Mouse (Mus musculus) C2C12 (cell line): ENCODE results near the gene Cdk1. TPM values are rescaled to one million over a fixed set of nuclear protein-coding genes. Genes with fewer than 3 reads are reported as not detected.
A peak's percentile ranks its signal among the peaks of the same experiment; 100 is the strongest.
"Not testable (repeated sequence)": the region's sequence is repeated elsewhere in the genome, so short reads cannot be mapped to it uniquely, and the experiment has no call there.

Experiments used
- H3K27me3 ChIP-seq: one replicate; pipeline ENCODE4 v1.6.1; 2011; ENCODE audit not compliant: control insufficient read depth, insufficient read depth, insufficient read length
- H3K36me3 ChIP-seq: one replicate; pipeline ENCODE4 v1.6.1; 2011; ENCODE audit not compliant: control insufficient read depth, insufficient read depth
- H3K4me3 ChIP-seq: one replicate; pipeline ENCODE4 v1.5.1; 2011; ENCODE audit warnings: mild to moderate bottlenecking, control low read depth; ENCODE audit not compliant: poor library complexity, insufficient read depth, severe bottlenecking
- H3K79me2 ChIP-seq: one replicate; pipeline ENCODE4 v1.6.1; 2011; ENCODE audit not compliant: control insufficient read depth, insufficient read depth
- H3K79me3 ChIP-seq: one replicate; pipeline ENCODE4 v1.6.1; 2011; ENCODE audit warnings: low read depth, control low read depth
- H3ac ChIP-seq: one replicate; pipeline ENCODE3; 2011; ENCODE audit warnings: low read depth; ENCODE audit not compliant: control insufficient read depth, insufficient read length
- CEBPB ChIP-seq: IDR thresholded peaks from one replicate; pipeline ENCODE4 v1.6.1; 2011; ENCODE audit warnings: low read depth, mild to moderate bottlenecking, control low read depth, moderate library complexity
- CTCF ChIP-seq: IDR thresholded peaks from one replicate; pipeline ENCODE4 v1.5.1; 2011; ENCODE audit not compliant: control insufficient read depth, insufficient read depth, insufficient read length
- FOSL1 ChIP-seq: IDR thresholded peaks from one replicate; pipeline ENCODE4 v1.8.0; 2011; ENCODE audit warnings: mild to moderate bottlenecking, low read length; ENCODE audit not compliant: poor library complexity, insufficient read depth, severe bottlenecking
- MAX ChIP-seq: IDR thresholded peaks from one replicate; pipeline ENCODE4 v1.6.1; 2011; ENCODE audit warnings: mild to moderate bottlenecking, control low read depth
- MYOD1 ChIP-seq: IDR thresholded peaks from one replicate; pipeline ENCODE4 v1.6.1; 2011; ENCODE audit warnings: low read depth; ENCODE audit not compliant: control insufficient read depth, insufficient read length
- MYOG ChIP-seq: IDR thresholded peaks from one replicate; pipeline ENCODE4 v1.6.1; 2011; ENCODE audit not compliant: control insufficient read depth, insufficient read length; ENCODE audit errors: extremely low read depth
- USF1 ChIP-seq: IDR thresholded peaks from one replicate; pipeline ENCODE4 v1.6.1; 2011; ENCODE audit warnings: low read depth, mild to moderate bottlenecking, control low read depth, moderate library complexity
- polyA plus RNA-seq: library from polyadenylated mRNA; unstranded; fragments of >200 nt; fragmentation: generic; extraction: Trizol; gene quantifications from one replicate; pipeline ENCODE4 v1.2.1, GENCODE M21; 2012; ENCODE audit warnings: missing spikeins

Cdk1 gene
- polyA plus RNA-seq, 1 experiment = 374 TPM

- H3K79me2 ChIP-seq = peaks cover 47% of the 10 kb centered on the region
- peak; percentile 3 for TF ChIP-seq MAX
- peaks cover 46% of the 10 kb centered on the region for H3K79me3 ChIP-seq
- peak overlapping the region; percentile 45 for H3ac ChIP-seq
- not testable (repeated sequence) for H3K27me3 ChIP-seq, H3K4me3 ChIP-seq
- H3K36me3 ChIP-seq = peaks cover 35% of the 10 kb centered on the region
These were observed 345 bp upstream of the Cdk1 start for GRCm38 (mm10) chr10:69353086-69353479.

DNA sequence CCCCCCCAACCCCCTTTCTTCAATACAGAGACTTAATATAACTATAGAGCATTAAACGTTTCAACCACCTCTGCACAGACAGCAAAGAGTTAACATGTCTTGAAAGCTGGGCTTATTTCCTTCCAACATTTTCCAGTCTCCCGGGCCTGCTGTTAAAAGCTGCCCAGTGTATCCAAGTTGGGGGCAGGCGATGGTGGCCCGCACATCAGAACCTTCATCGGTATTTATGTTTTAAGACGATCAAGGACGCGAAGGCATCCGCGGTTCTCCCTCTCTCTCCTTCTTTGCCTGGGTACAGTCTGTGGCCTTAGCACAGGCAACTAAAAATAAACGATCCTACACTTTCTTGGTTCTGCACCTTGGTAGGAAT is 911 bp downstream of the Cdk1 start:
- TF ChIP-seq USF1 = no peak
- TF ChIP-seq CTCF = no peak
- no peak for TF ChIP-seq MYOG
- no peak for TF ChIP-seq CEBPB
- no peak for TF ChIP-seq MYOD1
- peak overlapping the region; percentile 100 for H3K4me3 ChIP-seq
- H3K27me3 ChIP-seq = no peaks in the 10 kb centered on the region
- peak overlapping the region; percentile 99 for H3ac ChIP-seq
- H3K79me2 ChIP-seq = peaks cover 59% of the 10 kb centered on the region
- peaks cover 48% of the 10 kb centered on the region for H3K36me3 ChIP-seq
- peaks cover 58% of the 10 kb centered on the region for H3K79me3 ChIP-seq

GRCm38 (mm10) chr10:69351071-69351841 is 1.5 kb downstream of the Cdk1 start:
- Histone ChIP-seq H3K4me3 (peak overlapping the region; percentile 100), H3K27me3 (no peaks in the 10 kb centered on the region), H3K79me2 (peaks cover 65% of the 10 kb centered on the region), H3ac (peak overlapping the region; percentile 75), H3K79me3 (peaks cover 64% of the 10 kb centered on the region), H3K36me3 (peaks cover 53% of the 10 kb centered on the region)
- TF ChIP-seq USF1 (no peak), MAX (no peak), MYOD1 (no peak), CTCF (no peak), MYOG (no peak), CEBPB (no peak), FOSL1 (no peak)

DNA sequence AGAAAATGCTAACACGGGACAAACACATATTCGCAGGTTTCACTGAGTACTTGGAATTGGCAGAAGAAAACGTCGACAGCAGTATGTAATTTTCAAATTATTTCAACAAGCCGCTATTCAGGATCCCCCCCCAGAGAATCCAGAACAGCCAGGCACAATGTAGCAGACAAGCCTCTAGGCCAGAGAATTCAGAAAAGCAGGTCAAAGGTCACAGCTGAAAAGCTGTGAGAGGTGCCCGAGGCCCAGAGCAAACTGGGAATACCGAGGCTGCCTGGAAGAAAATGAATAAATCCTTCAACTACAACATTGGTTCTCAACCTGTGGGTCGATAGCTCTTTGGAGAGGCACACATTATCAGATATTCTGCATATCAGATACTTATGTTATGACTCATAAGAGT is 4.5 kb downstream of the Cdk1 start:
- Histone ChIP-seq H3K36me3 (peaks cover 84% of the 10 kb centered on the region), H3ac (no peak overlapping the region), H3K4me3 (no peak overlapping the region), H3K27me3 (no peaks in the 10 kb centered on the region), H3K79me3 (peaks cover 93% of the 10 kb centered on the region), H3K79me2 (peaks cover 95% of the 10 kb centered on the region)
- no peak for TF ChIP-seq FOSL1

- Histone ChIP-seq H3K79me3 (peaks cover 69% of the 10 kb centered on the region), H3ac (no peak overlapping the region), H3K4me3 (no peak overlapping the region), H3K27me3 (no peaks in the 10 kb centered on the region), H3K79me2 (peaks cover 96% of the 10 kb centered on the region), H3K36me3 (peaks cover 100% of the 10 kb centered on the region)
- no peak for TF ChIP-seq MYOG
These were observed 10.4 kb downstream of the Cdk1 start for GRCm38 (mm10) chr10:69342328-69342727.

DNA sequence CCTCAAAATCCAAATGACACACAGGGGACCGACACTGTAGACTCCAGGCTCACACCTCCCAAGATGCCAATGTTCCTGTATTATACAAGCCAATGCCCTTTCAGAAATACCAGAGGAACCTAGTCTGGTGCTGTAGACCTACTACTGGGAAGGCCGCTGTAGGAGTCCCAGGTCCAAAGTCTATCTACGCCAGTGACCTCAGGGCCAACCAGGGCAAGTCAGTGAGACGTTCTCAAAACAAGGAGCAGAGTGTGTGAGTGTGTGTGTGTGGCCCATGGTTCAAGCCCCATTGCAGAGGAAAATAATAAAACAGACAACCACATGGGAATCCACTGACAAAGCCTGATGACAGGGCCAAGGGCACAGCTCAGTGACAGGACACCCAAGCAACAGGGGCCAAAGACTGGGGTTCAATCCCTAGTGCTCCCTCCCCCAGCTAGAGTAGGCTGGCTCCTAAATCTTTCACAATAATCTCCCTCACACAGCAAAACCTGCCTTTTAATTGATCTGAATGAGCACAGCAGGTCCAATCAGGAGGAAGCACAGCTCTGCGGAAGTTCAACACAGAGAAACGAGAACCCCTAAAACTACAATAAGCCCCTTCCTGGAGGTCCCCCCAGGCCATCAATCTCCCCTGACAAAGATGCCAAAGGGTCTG is 11.0 kb downstream of the Cdk1 start:
- H3K79me2 ChIP-seq = peaks cover 94% of the 10 kb centered on the region
- H3K27me3 ChIP-seq = no peaks in the 10 kb centered on the region
- H3ac ChIP-seq = no peak overlapping the region
- H3K4me3 ChIP-seq = no peak overlapping the region
- H3K79me3 ChIP-seq = peaks cover 62% of the 10 kb centered on the region
- peaks cover 100% of the 10 kb centered on the region for H3K36me3 ChIP-seq
- no peak for TF ChIP-seq FOSL1

DNA sequence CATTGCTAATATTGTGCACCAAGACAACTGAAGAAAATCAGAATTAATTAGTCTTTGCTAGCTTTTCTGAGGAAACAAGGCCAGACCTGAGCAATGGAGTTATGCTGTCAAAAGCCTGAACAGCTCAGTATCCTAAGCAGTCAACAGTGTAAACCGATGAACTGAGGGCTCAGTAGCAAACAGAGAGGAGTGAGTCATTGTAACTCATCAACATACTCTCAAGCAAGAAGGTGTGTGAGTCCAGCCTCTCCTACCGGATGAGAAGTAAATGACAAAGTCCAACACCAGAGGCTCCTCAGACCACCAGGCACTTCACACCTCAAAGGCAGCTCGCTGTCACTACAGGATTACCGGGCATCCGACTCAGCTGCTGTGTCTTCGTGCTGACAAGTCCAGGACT is 12.7 kb downstream of the Cdk1 start:
- peaks cover 100% of the 10 kb centered on the region for H3K36me3 ChIP-seq
- TF ChIP-seq MAX (no peak), CEBPB (no peak)
- H3K4me3 ChIP-seq = no peak overlapping the region
- peaks cover 45% of the 10 kb centered on the region for H3K79me3 ChIP-seq
- H3K27me3 ChIP-seq = no peaks in the 10 kb centered on the region
- H3ac ChIP-seq = no peak overlapping the region
- peaks cover 77% of the 10 kb centered on the region for H3K79me2 ChIP-seq
